Mouse (Mus musculus) monocyte, adult 5-6 weeks (primary cell): ENCODE data around the gene Ky. TPM values are rescaled to one million over a fixed set of nuclear protein-coding genes. Genes with fewer than 3 reads are reported as not detected.

Source experiments
- ATAC-seq: fragments of 153-309, 156-312 bp; replicated peaks from 2 replicates; pipeline ENCODE4 v1.8.0; 2017; ENCODE audit warnings: mild to moderate bottlenecking; ENCODE audit not compliant: low TSS enrichment, insufficient number of reproducible peaks, severe bottlenecking, poor library complexity, low FRiP score
- total RNA-seq: library from RNA; stranded (forward); fragments of 200-1000, 200-491, 200-594 nt; gene quantifications from 3 replicates; pipeline ENCODE4 v1.2.3, GENCODE M21; 2017

The Ky gene
- total RNA-seq, 1 experiment from 2014 or later = not detected

DNA sequence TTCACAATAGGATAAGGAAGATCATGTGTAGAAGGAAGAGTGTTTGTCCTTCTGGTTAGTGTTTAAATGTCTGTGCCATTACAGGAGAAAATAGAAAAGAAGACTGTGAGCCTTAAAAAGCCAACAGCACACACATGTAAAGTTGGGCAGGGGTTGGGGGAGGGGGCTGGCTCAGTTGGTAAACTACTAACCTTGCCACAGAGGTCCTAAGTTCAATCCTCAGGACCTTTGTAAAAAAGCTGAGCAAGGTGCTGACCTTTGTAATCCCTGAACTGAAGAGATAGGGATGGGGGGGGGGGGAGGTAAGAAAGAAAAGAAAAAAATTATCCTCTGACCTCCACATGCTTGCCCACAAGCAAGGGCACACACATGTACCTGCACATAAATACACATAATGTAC lies 5.8 kb upstream of the Ky start:
- no peak for ATAC-seq

DNA sequence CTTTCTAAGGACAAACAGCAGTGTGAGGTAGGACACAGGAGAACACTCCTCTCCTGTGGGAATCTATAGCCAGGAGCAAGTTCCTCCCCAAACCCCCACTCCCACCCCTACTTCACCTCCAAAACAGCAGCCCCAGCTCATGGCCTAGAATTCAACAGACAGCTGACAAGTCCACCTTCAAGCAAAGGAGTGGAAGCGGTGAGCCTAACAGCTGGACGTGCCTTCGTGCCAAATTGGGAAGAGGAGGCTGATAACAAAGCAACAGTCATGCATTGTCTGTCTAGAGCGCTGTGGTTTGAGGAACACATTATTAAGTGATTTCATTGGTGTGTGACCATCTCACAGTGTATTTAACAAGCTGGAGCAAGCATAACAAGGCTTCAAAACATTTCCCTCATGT lies 4.4 kb upstream of the Ky start:
- no peak for ATAC-seq

DNA sequence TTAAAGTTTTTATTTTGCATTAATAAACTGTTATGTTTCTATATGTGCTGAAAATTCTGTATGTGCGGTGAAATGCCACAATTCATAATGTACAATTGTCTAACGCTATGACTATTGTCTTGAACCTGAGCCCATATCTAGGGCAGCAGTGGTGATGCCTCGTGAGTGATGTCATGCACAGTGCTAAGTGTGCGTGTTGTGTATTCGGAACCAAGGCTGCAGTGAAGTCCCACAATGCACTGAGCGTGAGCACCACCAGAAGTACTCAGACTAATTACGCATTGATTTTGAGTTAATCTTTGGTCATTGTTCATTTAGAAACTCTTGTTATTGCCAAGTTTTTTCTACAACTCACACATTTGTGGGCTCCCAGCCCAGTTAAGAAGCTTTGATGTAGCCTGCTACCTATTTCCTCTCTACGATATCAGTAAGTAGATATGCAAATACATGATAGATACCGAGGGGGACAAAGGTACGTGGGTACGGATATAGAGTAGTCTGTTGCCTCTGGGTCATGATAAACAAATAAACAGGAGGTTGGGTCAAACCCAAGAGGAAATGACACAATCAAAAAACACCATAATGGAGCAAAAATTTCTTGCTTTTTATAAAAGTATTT lies 3.4 kb upstream of the Ky start:
- no peak for ATAC-seq

DNA sequence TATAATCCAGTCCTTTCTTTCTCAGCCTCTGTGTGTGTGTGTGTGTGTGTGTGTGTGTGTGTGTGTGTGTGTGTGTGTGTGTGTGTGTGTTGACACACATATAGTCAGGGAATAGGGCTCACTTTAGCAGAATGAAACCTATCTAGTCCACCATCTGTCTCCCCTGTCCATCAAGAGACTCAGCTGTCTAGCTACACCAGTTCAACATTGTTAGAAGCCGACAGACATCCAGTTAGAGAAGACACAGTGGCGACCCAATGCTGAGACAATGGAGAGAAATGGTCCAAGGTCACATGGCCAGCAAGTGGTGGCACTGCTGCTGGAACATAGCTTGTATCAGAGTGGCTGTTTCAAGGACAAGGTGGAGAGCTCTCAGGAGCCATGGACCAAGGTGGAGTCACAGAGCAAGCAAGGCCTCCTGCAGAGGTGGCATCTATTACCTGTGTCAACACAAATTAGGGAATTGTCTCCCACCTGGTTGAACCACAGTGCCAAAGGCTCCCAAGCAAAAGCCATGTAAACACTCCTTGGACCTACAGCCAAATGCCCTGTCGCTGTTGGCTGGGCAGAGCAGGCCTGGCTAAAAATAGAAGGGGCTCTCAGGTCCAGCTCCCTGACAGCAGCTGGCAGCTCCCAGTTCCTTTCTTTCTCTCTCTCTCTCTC lies 703 bp upstream of the Ky start:
- ATAC-seq = no peak

DNA sequence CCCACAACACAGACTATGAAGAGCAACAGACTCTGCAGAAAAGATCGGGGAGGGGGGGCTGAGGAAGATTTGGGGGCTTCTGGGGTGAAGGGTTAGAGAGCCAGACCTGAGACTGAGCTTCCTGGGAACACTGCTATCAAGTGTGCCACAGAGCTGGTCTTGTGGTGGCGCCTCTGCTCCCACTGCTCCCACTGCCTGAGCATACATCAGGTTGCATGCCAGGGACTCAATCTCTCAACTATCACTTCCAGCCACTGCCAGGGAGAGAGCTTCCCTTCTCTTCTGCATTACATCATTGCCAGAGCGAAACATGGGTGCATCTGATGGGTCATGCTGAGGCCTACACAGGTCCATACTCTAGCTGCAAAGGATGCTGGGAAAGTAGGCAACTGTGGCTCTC lies 2.8 kb downstream of the Ky start:
- ATAC-seq = no peak

DNA sequence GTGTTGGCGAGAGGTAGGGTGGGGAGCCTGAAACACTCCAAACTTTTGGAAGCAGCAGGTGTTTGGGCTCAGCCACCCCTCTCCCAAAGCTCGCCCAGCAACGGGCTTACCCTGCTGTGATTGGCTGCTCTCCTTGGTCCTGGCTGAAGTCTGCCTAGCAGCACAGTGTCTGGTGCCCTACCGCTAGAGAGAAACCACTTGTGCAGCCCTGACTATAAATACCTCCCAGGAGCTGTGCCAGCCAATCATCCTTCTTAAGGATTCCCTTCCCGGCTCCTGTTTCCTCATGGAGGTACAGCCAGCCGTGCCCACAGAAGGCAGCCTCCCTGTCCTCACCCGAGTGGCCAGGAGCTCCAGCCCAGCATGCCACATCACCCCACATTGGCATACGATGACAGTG lies 5.9 kb downstream of the Ky start:
- no peak for ATAC-seq

DNA sequence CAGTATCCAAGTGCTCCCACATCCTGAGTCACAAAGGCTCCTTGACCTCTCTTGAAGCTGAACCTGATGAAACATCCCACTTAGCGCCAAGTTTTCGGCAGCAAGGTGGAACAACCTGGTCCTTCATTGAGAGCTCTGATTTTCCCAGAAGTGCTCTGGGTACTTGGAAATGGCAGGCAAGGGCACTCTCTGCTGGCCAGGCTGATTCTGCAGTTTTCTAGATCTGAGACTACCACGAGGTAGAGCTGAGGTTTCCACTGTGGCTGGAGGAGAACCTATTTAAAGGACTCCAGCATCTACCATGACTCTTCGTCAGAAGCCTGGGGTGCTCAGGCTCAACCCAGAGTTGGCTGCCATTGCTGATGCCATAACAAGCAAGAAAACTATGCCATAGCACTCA lies 8.0 kb downstream of the Ky start:
- ATAC-seq = no peak

DNA sequence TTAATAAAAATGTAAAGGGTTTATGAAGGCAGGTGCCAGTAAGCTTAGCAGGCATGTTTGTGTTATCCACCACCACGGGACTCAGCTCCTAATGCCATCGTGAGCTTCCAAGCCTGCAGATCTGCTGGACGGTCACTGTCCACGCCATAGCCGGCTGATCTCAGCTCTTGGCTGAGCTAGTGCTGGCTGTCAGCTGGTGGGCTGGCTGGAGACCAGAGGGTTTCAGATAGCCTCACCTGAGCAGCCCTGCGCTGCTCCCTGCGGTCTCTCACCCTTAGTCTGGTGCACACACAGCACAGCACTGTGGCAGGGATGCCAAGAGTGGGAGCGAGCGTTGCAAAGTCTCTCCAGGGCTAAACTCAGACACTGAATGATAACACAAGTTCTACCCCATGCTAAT lies 12.9 kb downstream of the Ky start:
- no peak for ATAC-seq

DNA sequence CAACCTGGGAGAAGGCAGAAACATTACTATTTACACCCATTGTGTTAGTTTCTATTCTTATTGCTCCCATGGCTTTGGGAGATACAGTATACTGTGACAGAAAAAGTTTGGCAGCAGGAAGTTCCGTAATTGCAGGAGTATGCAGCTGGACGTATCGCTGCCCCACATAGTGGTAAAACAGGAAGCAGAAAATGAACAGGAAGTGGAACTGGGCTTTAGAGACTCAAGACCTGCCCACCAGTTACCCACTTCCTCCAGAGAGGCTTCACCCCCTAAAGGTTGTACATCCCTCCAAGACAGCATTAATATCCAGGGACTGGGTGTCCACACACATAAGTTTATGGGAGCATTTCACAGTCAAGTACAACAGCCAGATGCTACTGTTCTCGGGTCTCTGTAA lies 15.8 kb downstream of the Ky start:
- peak; percentile 72; the same call in 1 of the 2 replicates for ATAC-seq

DNA sequence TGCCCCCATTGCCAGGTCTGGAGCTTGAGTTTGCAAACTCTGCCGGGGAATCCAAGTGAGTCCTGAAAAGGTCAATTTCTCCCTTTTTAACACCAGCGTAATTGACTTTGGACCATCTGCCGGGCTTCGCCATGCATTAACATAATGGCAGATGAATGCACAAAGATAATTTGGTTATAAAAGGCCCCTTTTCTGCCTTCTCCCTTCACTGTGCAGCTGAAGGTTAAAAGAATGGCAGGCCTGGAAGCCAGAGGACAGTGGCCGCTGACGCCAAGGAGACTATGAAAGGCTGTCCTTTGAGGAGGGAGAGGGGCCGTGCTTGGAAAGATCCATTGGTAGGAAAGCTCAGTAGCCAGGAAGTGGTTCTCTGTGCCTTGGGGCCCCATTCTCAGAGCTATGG lies 22.6 kb downstream of the Ky start:
- no peak for ATAC-seq

DNA sequence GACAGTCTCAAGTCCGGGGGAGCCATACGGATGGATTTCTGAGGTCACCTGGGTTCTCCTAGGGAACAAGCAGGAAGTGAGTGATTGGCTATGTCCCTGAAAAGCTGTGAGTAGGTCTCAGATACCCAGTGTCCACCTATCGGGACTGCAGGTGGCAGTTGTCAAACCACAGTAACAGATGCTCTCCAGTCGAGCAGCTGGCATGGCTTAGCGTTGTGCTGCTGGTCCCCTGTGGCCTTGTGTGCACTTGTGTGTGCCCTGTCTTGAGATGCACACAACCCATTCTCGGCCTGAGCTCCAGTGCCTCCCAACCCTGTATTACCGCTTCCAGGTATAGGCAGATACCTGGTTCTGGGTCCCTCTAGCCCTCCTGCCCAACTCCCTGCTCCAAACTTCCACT lies 23.0 kb downstream of the Ky start:
- ATAC-seq = no peak

DNA sequence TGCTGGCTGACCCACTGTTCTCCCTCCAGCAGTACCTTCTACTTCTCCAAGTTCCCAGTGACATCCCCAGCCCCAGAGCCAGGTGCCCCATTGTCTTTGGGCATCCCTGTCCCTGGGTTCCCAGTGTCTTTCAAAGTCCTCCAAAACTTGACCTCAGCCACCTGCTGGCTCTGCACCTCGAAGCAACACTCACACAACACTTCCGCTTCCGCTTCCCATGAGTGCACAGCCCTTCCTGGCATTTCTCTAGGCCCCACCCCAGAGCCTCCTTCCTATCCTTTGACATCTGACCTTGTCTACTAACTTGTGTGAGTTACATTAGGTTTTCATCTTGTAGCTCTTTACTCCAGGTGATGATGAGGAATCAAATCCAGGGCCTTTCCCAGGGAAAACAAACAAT lies 23.5 kb downstream of the Ky start:
- ATAC-seq = no peak

DNA sequence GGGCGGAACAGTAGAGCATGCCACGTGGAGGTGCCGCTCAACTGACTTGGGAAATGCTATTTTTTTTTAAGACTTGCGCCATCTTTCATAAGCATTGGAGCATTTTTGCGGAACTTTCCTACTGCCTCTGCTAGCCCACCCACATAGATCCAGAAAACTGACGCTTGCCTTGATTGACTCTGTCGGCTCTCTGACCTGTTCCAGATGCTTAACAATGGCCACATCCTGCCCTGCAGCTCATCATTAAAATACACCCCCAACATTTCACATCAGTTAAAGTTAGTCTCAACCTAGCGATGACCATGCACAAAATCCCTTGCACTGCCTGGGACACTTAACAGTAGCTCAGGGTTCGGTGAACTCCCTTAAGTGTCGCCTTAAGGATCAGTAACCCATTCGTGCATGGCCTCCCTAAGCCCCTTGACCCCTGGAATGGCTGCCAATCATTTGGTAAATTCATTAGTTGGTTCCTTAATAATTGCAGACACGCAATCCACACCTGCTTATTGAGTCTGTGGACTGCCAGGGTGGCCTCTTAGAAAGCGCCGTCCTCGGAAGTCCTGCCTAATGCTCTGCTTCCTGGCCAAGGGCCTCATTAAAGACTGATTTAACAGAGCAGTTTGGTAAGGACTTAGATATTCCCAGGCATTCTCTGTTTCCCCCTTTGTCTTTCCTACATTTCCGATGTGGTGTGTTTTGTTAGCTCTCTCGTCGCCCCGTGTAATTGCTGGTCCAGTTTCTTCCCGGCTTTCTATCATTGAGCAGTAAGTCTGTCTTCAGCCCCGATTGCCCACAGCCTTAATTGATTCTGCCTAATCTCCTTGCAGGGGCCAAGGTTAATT lies 25.7 kb downstream of the Ky start:
- no peak for ATAC-seq

DNA sequence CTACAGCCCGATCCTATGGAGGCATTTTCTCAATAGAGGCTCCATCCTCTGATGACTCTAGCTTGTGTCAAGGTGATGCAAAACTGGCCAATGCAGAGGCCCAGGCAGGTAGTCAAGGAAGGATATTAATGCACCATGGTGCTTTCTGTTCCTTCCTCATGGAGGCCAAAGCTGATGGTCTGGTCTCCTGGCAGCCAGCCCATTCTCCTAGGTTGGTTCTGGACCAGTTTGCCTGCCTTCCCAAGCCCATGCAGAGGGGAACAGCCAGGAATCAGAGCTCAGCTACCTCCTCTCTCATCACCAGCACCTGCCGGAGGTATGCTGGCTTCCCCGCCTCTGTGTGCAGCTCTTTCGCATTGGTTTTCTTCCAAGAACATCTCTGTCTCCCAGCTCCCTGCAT lies 31.4 kb downstream of the Ky start:
- no peak for ATAC-seq

DNA sequence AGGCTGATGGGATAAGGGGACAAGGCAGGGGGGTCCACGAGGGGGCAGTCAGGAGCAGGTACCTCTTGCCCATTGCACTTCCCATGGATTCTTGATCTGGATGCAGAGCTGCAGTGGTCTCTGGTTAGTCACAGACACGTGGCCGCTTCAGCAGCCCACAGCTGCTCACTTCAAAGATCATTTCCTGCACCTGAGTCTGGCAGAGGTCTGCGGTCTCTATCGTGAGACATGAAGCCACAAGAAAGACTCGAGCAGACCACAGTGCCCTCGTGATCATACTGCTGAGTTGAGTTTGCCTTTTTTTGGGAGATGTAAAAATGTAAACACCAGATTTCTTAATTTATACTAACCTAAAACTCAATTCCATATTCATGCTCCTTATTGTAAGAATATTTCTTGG lies 34.1 kb downstream of the Ky start:
- no peak for ATAC-seq

DNA sequence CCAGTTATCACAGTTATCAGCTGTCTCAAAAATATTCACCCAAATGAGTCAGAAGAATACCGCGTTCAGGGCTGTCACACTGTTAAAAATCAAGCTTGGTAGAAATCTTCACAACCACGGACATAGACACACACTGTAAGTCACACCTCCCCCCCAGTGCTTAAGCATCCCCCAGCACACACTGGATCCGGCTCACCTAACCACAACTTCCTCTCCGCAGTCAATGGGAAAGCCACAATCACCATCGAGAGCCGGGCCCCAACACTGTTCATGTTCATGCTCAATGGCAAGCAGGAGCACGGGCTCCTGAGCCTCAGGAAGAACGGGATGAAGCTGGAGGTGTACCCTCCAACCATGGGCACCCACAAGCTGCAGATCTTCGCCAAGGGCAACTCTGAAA lies 36.1 kb downstream of the Ky start:
- peak; percentile 19; the same call in 1 of the 2 replicates for ATAC-seq

DNA sequence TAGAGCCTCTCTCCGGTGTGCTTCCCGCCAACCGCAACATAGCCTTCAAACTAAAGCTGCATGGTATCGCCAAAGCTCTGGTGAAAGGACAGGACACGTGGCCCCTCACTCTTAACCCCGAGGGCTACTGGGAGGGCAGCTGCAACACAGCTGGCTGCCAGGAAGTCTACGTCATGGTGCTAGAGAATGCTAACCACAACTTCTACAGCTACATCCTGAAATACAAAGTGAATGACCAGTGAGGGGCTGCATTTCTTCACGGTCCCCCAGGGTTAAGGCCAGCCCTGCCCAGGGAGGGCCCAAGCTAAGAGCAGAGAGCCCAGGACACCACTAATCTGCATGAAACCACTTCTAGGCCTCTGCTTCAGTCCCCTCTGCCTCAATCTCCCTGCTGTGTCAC lies 37.0 kb downstream of the Ky start:
- no peak for ATAC-seq

DNA sequence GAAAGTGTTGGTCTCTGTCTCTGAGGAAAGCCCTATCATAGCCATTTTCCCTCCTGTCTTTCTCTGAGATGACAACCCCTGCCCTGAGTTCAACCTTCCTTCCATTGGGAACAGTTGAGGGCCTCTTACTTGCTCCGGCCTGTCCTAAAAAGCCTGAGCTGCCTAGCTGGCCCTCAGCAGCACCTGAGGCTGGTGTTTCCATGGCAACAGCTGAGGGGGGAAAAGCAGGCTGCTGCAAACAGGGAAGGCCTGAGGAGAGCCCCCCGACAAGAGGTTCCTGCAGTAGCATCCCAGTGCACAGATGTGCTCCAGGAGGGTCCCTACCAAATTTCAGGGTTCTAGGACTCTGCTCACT lies 38.2 kb downstream of the Ky start:
- ATAC-seq = no peak

DNA sequence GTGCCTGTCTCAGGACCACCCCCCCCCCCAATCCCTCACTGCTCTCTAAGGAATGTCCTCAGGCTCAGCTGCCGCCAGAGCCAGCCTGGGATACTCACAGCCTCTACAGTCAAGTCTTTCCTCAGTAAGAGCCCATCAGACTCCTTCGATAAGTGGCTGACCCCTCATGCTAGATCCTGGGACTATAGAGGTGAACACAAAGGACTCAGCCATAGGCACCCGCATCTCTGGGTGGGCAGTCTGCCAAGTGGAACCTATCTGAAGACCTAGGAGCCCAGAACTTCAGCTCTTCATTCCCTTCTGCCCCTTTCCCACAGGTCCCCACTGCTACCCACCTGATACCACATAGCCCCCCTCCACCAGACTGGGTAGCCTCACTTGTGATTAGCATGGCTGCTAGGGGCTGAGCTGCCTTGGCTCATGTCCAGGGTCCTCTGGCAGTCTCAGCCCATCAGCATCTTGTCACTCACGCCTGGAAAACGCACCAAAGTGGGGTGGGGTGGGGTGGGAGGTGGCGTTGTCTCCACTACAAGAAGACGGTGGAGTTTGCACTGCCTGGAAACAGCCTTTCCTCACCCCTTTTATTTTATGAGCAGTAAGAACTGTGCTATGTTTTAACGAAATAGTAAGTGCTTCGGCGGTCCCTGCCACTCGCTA lies 38.7 kb downstream of the Ky start:
- no peak for ATAC-seq
